8 mouse cellular contexts compared by ENCODE assay signal in genomic region chr14:79321152-79321551, GRCm38 (mm10). TPM values are rescaled to one million over a fixed set of nuclear protein-coding genes. Genes with fewer than 3 reads are reported as not detected.
DNase-seq lines count a peak whose midpoint lies in the region; ATAC-seq and TF ChIP-seq lines count a peak whose summit lies in the region.

No protein-coding gene starts in this region.

- H3K4me1 ChIP-seq in cerebellum, adult 2 months (ENCODE audit: control insufficient read depth, insufficient read depth, low read length) = peaks cover 4% of the 10 kb centered on the region; the same call in 1 of the 2 replicates
- peaks cover 0 to under 1% of the 10 kb centered on the region in 2 experiments; a peak in 1 of 4 replicates for H3K4me1 ChIP-seq in CH12.LX (ENCODE audit: control insufficient read depth in 1 of 2, insufficient read depth in 2 of 2)
- H3K4me1 ChIP-seq in embryonic fibroblast, embryonic 13.5 days (ENCODE audit: control insufficient read depth, insufficient read depth, low read length) = no peaks in the 10 kb centered on the region
- no peaks in the 10 kb centered on the region for H3K4me1 ChIP-seq in intestine, embryonic 15.5 days (replicated peaks)
- H3K4me1 ChIP-seq in lung, adult 2 months (ENCODE audit: control insufficient read depth, insufficient read depth, low read length) = peaks cover 2% of the 10 kb centered on the region; the same call in 1 of the 2 replicates
- H3K4me1 ChIP-seq in stomach, embryonic 14.5 days (ENCODE audit: control insufficient read depth, insufficient read depth, low read length) = no peaks in the 10 kb centered on the region

- TF ChIP-seq POLR2A in cerebellum, adult 2 months (IDR thresholded peaks at IDR 0.05; ENCODE audit: borderline replicate concordance, insufficient read depth, low read length) = no peak
- TF ChIP-seq POLR2A in CH12.LX (IDR thresholded peaks at IDR 0.05; ENCODE audit: low read depth, low read length) = no peak
- no peak for TF ChIP-seq POLR2A in embryonic fibroblast, embryonic 13.5 days (IDR thresholded peaks at IDR 0.05; ENCODE audit: low read depth, low read length)
- no peak for TF ChIP-seq POLR2A in lung, adult 2 months (IDR thresholded peaks at IDR 0.05; ENCODE audit: borderline replicate concordance, extremely low read depth, low read depth, low read length)

- no peaks in the 10 kb centered on the region for H3K9me3 ChIP-seq in CH12.LX (replicated peaks; ENCODE audit: low read length)
- no peaks in the 10 kb centered on the region for H3K9me3 ChIP-seq in intestine, embryonic 15.5 days
- no peaks in the 10 kb centered on the region for H3K9me3 ChIP-seq in stomach, embryonic 14.5 days (ENCODE audit: control insufficient read depth, low read depth, low read length)

- TF ChIP-seq RAD21 in CH12.LX (IDR thresholded peaks at IDR 0.05; ENCODE audit: low read depth, low read length) = peak; percentile 96

- in situ Hi-C loops in CH12.LX (cut with MboI; ENCODE audit: low pct_ligation_motif_present, low pct_unique_long_range_greater_than_20kb, low sequenced_read_pairs) = loop anchor here (5.0 kb wide), 1 partner anchor 654 kb away; no protein-coding TSS in a partner anchor

- H3K4me2 ChIP-seq in CH12.LX (ENCODE audit: insufficient read depth, low read depth, poor library complexity, severe bottlenecking) = peak overlapping the region; percentile 35; the same call in 1 of the 2 replicates
- H3K4me2 ChIP-seq in intestine, embryonic 15.5 days (replicated peaks) = no peak overlapping the region
- H3K4me2 ChIP-seq in stomach, embryonic 14.5 days (replicated peaks; ENCODE audit: low read depth, low read length) = no peak overlapping the region

- 36% methylated on average over 8 of the region's 8 CpGs for WGBS in cerebellum, adult 2 months
- WGBS in intestine, embryonic 15.5 days = 27% methylated on average over 8 of the region's 8 CpGs
- WGBS in lung, adult 2 months = 40% methylated on average over 8 of the region's 8 CpGs
- WGBS in stomach, embryonic 14.5 days = 23% methylated on average over 8 of the region's 8 CpGs

- H3K4me3 ChIP-seq in cerebellum, adult 2 months (replicated peaks; ENCODE audit: insufficient read depth, low read depth, low read length) = no peak overlapping the region
- H3K4me3 ChIP-seq in CH12.LX (replicated peaks in 1 of 3; ENCODE audit: low read depth in 2 of 3, low read length in 2 of 3, poor library complexity in 1 of 3) = no peak overlapping the region
- no peak overlapping the region for H3K4me3 ChIP-seq in embryonic fibroblast, embryonic 13.5 days (ENCODE audit: insufficient read depth, low read length)
- no peak overlapping the region for H3K4me3 ChIP-seq in intestine, embryonic 15.5 days (replicated peaks)
- no peak overlapping the region for H3K4me3 ChIP-seq in lung, adult 2 months (replicated peaks; ENCODE audit: extremely low read depth, low read depth, low read length)
- H3K4me3 ChIP-seq in stomach, embryonic 14.5 days (ENCODE audit: low read depth, low read length) = no peak overlapping the region

- no peak for DNase-seq in cerebellum, adult 2 months
- no peak for DNase-seq in cerebellum, adult 11 months
- DNase-seq in CH12.LX (ENCODE audit: extremely low read depth) = peak; percentile 57
- DNase-seq in lung, adult 2 months = no peak
- DNase-seq in frontal cortex, postnatal 36 days (ENCODE audit: low spot score in 2 of 2) = no peak

- H3K79me2 ChIP-seq in CH12.LX (replicated peaks; ENCODE audit: control insufficient read depth, extremely low read depth, insufficient read depth, poor library complexity, severe bottlenecking) = no peaks in the 10 kb centered on the region

- peak; percentile 67; the same call in 1 of the 2 replicates for TF ChIP-seq CTCF in cerebellum, adult 2 months (IDR thresholded peaks at IDR 0.05; ENCODE audit: borderline replicate concordance, insufficient read depth, low read depth, low read length)
- peak; percentile 7 to 93; a peak in 2 of 4 replicates for TF ChIP-seq CTCF in CH12.LX (conservative IDR thresholded peaks at IDR 0.05 in 1 of 2, IDR thresholded peaks at IDR 0.05 in 1 of 2; ENCODE audit: low read depth in 2 of 2, low read length in 2 of 2)
- peak; percentile 66 for TF ChIP-seq CTCF in embryonic fibroblast, embryonic 13.5 days (IDR thresholded peaks at IDR 0.05; ENCODE audit: borderline replicate concordance, insufficient read depth, low read length)
- TF ChIP-seq CTCF in lung, adult 2 months (IDR thresholded peaks at IDR 0.05; ENCODE audit: insufficient read depth, low read length) = peak; percentile 55

- peak overlapping the region; percentile 18; the same call in 1 of the 2 replicates for H3K9ac ChIP-seq in CH12.LX (ENCODE audit: insufficient read depth, low read depth)
- H3K9ac ChIP-seq in intestine, embryonic 15.5 days = no peak overlapping the region
- no peak overlapping the region for H3K9ac ChIP-seq in stomach, embryonic 14.5 days (replicated peaks; ENCODE audit: low read depth, low read length)

- no peaks in the 10 kb centered on the region for H3K36me3 ChIP-seq in CH12.LX (replicated peaks in 1 of 2; ENCODE audit: control insufficient read depth in 1 of 2, insufficient read depth in 1 of 2, low read length in 1 of 2)
- no peaks in the 10 kb centered on the region for H3K36me3 ChIP-seq in intestine, embryonic 15.5 days
- no peaks in the 10 kb centered on the region for H3K36me3 ChIP-seq in stomach, embryonic 14.5 days (ENCODE audit: control insufficient read depth, insufficient read depth, low read length)

- no peak overlapping the region for H3K27ac ChIP-seq in cerebellum, adult 2 months (ENCODE audit: insufficient read depth, low read length)
- H3K27ac ChIP-seq in CH12.LX (ENCODE audit: insufficient read depth, low read depth) = no peak overlapping the region
- no peak overlapping the region for H3K27ac ChIP-seq in embryonic fibroblast, embryonic 13.5 days (ENCODE audit: insufficient read depth, low read length)
- H3K27ac ChIP-seq in intestine, embryonic 15.5 days = no peak overlapping the region
- H3K27ac ChIP-seq in stomach, embryonic 14.5 days (ENCODE audit: low read length) = no peak overlapping the region

- dilution Hi-C loops in CH12.LX (cut with MboI; ENCODE audit: extremely low pct_ligation_motif_present, extremely low pct_unique_long_range_greater_than_20kb, low sequenced_read_pairs) = no loop called here

- no peaks in the 10 kb centered on the region for H3K27me3 ChIP-seq in cerebellum, adult 2 months (ENCODE audit: control insufficient read depth, insufficient read depth, low read length)
- H3K27me3 ChIP-seq in CH12.LX (replicated peaks) = no peaks in the 10 kb centered on the region
- H3K27me3 ChIP-seq in intestine, embryonic 15.5 days (replicated peaks) = no peaks in the 10 kb centered on the region
- no peaks in the 10 kb centered on the region for H3K27me3 ChIP-seq in stomach, embryonic 14.5 days (ENCODE audit: control insufficient read depth, insufficient read depth, low read length)

- no peak for TF ChIP-seq EP300 in CH12.LX (IDR thresholded peaks at IDR 0.05; ENCODE audit: low read length)

- peak; percentile 61 for ATAC-seq in intestine, embryonic 15.5 days
- peak; percentile 14; the same call in 1 of the 2 replicates for ATAC-seq in stomach, embryonic 14.5 days (ENCODE audit: insufficient number of reproducible peaks, insufficient read depth, low FRiP score, low read depth)

TF ChIP-seq in CH12.LX, 34 proteins besides CTCF, POLR2A, EP300 and RAD21:
- TF ChIP-seq MYC (IDR thresholded peaks at IDR 0.05; ENCODE audit: low read depth, low read length) (no peak), ZC3H11A (IDR thresholded peaks at IDR 0.05; ENCODE audit: low read depth, low read length) (peak; percentile 72; the same call in 1 of the 2 replicates), SIN3A (IDR thresholded peaks at IDR 0.05; ENCODE audit: low read length) (no peak), USF1 (IDR thresholded peaks at IDR 0.05; ENCODE audit: low read depth, low read length) (no peak), CHD2 (IDR thresholded peaks at IDR 0.05; ENCODE audit: low read length) (no peak), RCOR1 (conservative IDR thresholded peaks at IDR 0.05; ENCODE audit: low read depth, low read length) (no peak), NELFE (IDR thresholded peaks at IDR 0.05; ENCODE audit: low read depth, low read length) (no peak), MAX (IDR thresholded peaks at IDR 0.05; ENCODE audit: low read length) (no peak), SMC3 (IDR thresholded peaks at IDR 0.05; ENCODE audit: low read depth, low read length) (peak; percentile 91)

RNA-seq across cellular contexts. Expression of gene Rgcc, which starts 19.7 kb away (rescaled TPM):
- 41.5 and 45.1 TPM in 2 replicates for polyA plus RNA-seq in cerebellum, adult 2 months (2012; rRNA removed)
- 1.6 and 2.2 TPM in 2 replicates for total RNA-seq in CH12.LX (2012; rRNA removed)
- 3.3 and 5.2 TPM in 2 replicates for total RNA-seq in CH12.LX (2014; rRNA removed)
- polyA plus RNA-seq in CH12.LX (2012; ENCODE audit: insufficient read length, low read depth) = 1.2 and 2.3 TPM in 2 replicates
- 3.1 and 7.1 TPM in 2 replicates for polyA plus RNA-seq in embryonic fibroblast, embryonic 13.5 days (2011; ENCODE audit: insufficient read length, low read depth, missing spikeins)
- polyA plus RNA-seq in intestine, embryonic 15.5 days (2015; fragmentation: Nextera tagmentation; extraction: Ambion mirVana) = 44.4 and 45.9 TPM in 2 replicates
- 279 and 648 TPM in 2 replicates for polyA plus RNA-seq in lung, adult 2 months (2012; rRNA removed)
- polyA plus RNA-seq in stomach, embryonic 14.5 days (2014; fragmentation: Nextera tagmentation; extraction: Ambion mirVana) = 46.5 and 49.8 TPM in 2 replicates
